24 mouse cellular contexts compared by ENCODE assay signal in genomic region chr17:28116335-28116734, GRCm38 (mm10). TPM values are rescaled to one million over a fixed set of nuclear protein-coding genes. Genes with fewer than 3 reads are reported as not detected.
A peak's percentile ranks its signal among the peaks of the same experiment; 100 is the strongest.
DNase-seq lines count a peak whose midpoint lies in the region; ATAC-seq and TF ChIP-seq lines count a peak whose summit lies in the region.
"Had no signal": no experiment of that assay in that cellular context is flagged by ENCODE, and none has a peak within 500 bp of the region (broad histone marks: within the 10 kb centered on the region; RNA-seq: fewer than 3 reads in every experiment).

No protein-coding gene starts in this region.

- no peak overlapping the region for H3K4me2 ChIP-seq in forebrain, embryonic 11.5 days (ENCODE audit: low read depth, low read length, severe bottlenecking)
- H3K4me2 ChIP-seq in forebrain, embryonic 16.5 days (ENCODE audit: low read length), result no peak overlapping the region
- no peak overlapping the region for H3K4me2 ChIP-seq in forebrain, embryonic 12.5 days
- H3K4me2 ChIP-seq in hindbrain, embryonic 15.5 days, result no peak overlapping the region
- H3K4me2 ChIP-seq in midbrain, embryonic 16.5 days (ENCODE audit: low read length), result no peak overlapping the region
- H3K4me2 ChIP-seq: embryonic facial prominence, embryonic 12.5 days; heart, embryonic 15.5 days; liver, embryonic 12.5 days; lung, embryonic 15.5 days; stomach, embryonic 15.5 days had no signal

- WGBS in forebrain, embryonic 11.5 days, result 47% methylated on average over 9 of the region's 9 CpGs
- 10% methylated on average over 9 of the region's 9 CpGs for WGBS in forebrain, embryonic 16.5 days
- WGBS in forebrain, embryonic 12.5 days, result 34% methylated on average over 9 of the region's 9 CpGs
- WGBS in hindbrain, embryonic 15.5 days, result 34% methylated on average over 9 of the region's 9 CpGs
- WGBS in midbrain, embryonic 16.5 days, result 26% methylated on average over 9 of the region's 9 CpGs
- 88% methylated on average over 9 of the region's 9 CpGs for WGBS in lung, adult 2 months

- no peak for TF ChIP-seq CTCF in lung, adult 2 months (IDR thresholded peaks at IDR 0.05; ENCODE audit: insufficient read depth, low read length)

- H3K9ac ChIP-seq in forebrain, embryonic 11.5 days (ENCODE audit: low read length), result no peak overlapping the region
- no peak overlapping the region for H3K9ac ChIP-seq in forebrain, embryonic 16.5 days (replicated peaks; ENCODE audit: low read depth, low read length)
- no peak overlapping the region for H3K9ac ChIP-seq in forebrain, embryonic 12.5 days
- no peak overlapping the region for H3K9ac ChIP-seq in hindbrain, embryonic 15.5 days
- no peak overlapping the region for H3K9ac ChIP-seq in midbrain, embryonic 16.5 days (ENCODE audit: low read depth, low read length)
- H3K9ac ChIP-seq: embryonic facial prominence, embryonic 12.5 days; heart, embryonic 15.5 days; liver, embryonic 12.5 days; lung, embryonic 15.5 days; stomach, embryonic 15.5 days had no signal

- DNase-seq in forebrain, embryonic 11.5 days (ENCODE audit: low spot score), result no peak
- no peak for DNase-seq in lung, adult 2 months
- no peak for DNase-seq in cerebellum, adult 18-20 months
- DNase-seq in c-Kit-positive CD71-positive TER-119-positive erythroid progenitor cells, embryonic 14.5 days (ENCODE audit: low spot score), result no peak
- DNase-seq: adrenal gland, postnatal 14 days; cerebellum, adult 8-10 months; gastrocnemius, postnatal 14 days; heart, adult 2 months; heart, postnatal 4 days; lung, postnatal 4 days; thymus, adult 18-20 months had no signal

- ATAC-seq in forebrain, embryonic 11.5 days (replicated peaks; ENCODE audit: low FRiP score), result 0 out of 2 replicates have a peak, but pooled peaks have one; percentile 21
- ATAC-seq in forebrain, embryonic 16.5 days, result no peak
- ATAC-seq in forebrain, embryonic 12.5 days (ENCODE audit: low FRiP score), result 0 out of 2 replicates have a peak, but pooled peaks have one; percentile 27
- peak; percentile 51; the same call in 1 of the 2 replicates for ATAC-seq in hindbrain, embryonic 15.5 days (ENCODE audit: low FRiP score, low read depth)
- ATAC-seq in midbrain, embryonic 16.5 days, result peak; percentile 45; the same call in 1 of the 2 replicates
- ATAC-seq: CD4-positive, CD25-positive, alpha-beta regulatory T cell, adult 4 months; intestine, postnatal 0 days; liver, embryonic 12.5 days had no signal

- no peak overlapping the region for H3K4me3 ChIP-seq in forebrain, embryonic 11.5 days (ENCODE audit: low read depth, low read length)
- H3K4me3 ChIP-seq in forebrain, embryonic 16.5 days (replicated peaks; ENCODE audit: low read length), result no peak overlapping the region
- no peak overlapping the region for H3K4me3 ChIP-seq in forebrain, embryonic 12.5 days (replicated peaks)
- no peak overlapping the region for H3K4me3 ChIP-seq in hindbrain, embryonic 15.5 days
- no peak overlapping the region for H3K4me3 ChIP-seq in midbrain, embryonic 16.5 days (ENCODE audit: low read depth, low read length)
- H3K4me3 ChIP-seq in lung, adult 2 months (replicated peaks; ENCODE audit: extremely low read depth, low read depth, low read length), result no peak overlapping the region
- H3K4me3 ChIP-seq: embryonic facial prominence, embryonic 12.5 days; erythroblast, embryonic 14.5 days; heart, adult 2 months; heart, embryonic 15.5 days; liver, embryonic 12.5 days; lung, embryonic 15.5 days; stomach, embryonic 15.5 days had no signal

- no peaks in the 10 kb centered on the region for H3K36me3 ChIP-seq in forebrain, embryonic 11.5 days (ENCODE audit: control insufficient read depth, insufficient read depth, low read length)
- no peaks in the 10 kb centered on the region for H3K36me3 ChIP-seq in forebrain, embryonic 16.5 days (ENCODE audit: control insufficient read depth, insufficient read depth)
- no peaks in the 10 kb centered on the region for H3K36me3 ChIP-seq in forebrain, embryonic 12.5 days (replicated peaks)
- no peaks in the 10 kb centered on the region for H3K36me3 ChIP-seq in hindbrain, embryonic 15.5 days
- no peaks in the 10 kb centered on the region for H3K36me3 ChIP-seq in midbrain, embryonic 16.5 days (ENCODE audit: control insufficient read depth, insufficient read depth, low read length)
- H3K36me3 ChIP-seq: embryonic facial prominence, embryonic 12.5 days; G1E; heart, embryonic 15.5 days; liver, embryonic 12.5 days; lung, embryonic 15.5 days; stomach, embryonic 15.5 days had no signal

- H3K9me3 ChIP-seq in forebrain, embryonic 11.5 days (ENCODE audit: control insufficient read depth, low read length), result no peaks in the 10 kb centered on the region
- 0 out of 2 replicates have a peak, but pooled peaks cover 4% of the 10 kb centered on the region for H3K9me3 ChIP-seq in forebrain, embryonic 16.5 days (ENCODE audit: control insufficient read depth, low read length)
- no peaks in the 10 kb centered on the region for H3K9me3 ChIP-seq in forebrain, embryonic 12.5 days
- H3K9me3 ChIP-seq in hindbrain, embryonic 15.5 days, result no peaks in the 10 kb centered on the region
- no peaks in the 10 kb centered on the region for H3K9me3 ChIP-seq in midbrain, embryonic 16.5 days (replicated peaks; ENCODE audit: control insufficient read depth, low read length, poor library complexity, severe bottlenecking)
- H3K9me3 ChIP-seq: embryonic facial prominence, embryonic 12.5 days; heart, embryonic 15.5 days; liver, embryonic 12.5 days; lung, embryonic 15.5 days; stomach, embryonic 15.5 days had no signal

- H3K4me1 ChIP-seq in forebrain, embryonic 11.5 days (replicated peaks; ENCODE audit: control insufficient read depth, insufficient read depth, low read length), result peaks cover 4% of the 10 kb centered on the region; the same call in 1 of the 2 replicates
- no peaks in the 10 kb centered on the region for H3K4me1 ChIP-seq in forebrain, embryonic 16.5 days (replicated peaks; ENCODE audit: control insufficient read depth, insufficient read depth, low read length)
- H3K4me1 ChIP-seq in forebrain, embryonic 12.5 days, result peaks cover 14% of the 10 kb centered on the region
- no peaks in the 10 kb centered on the region for H3K4me1 ChIP-seq in hindbrain, embryonic 15.5 days (replicated peaks)
- no peaks in the 10 kb centered on the region for H3K4me1 ChIP-seq in midbrain, embryonic 16.5 days (ENCODE audit: control insufficient read depth, insufficient read depth, low read length)
- H3K4me1 ChIP-seq in lung, adult 2 months (ENCODE audit: control insufficient read depth, insufficient read depth, low read length), result no peaks in the 10 kb centered on the region
- H3K4me1 ChIP-seq: liver, embryonic 12.5 days; lung, embryonic 15.5 days; stomach, embryonic 15.5 days had no signal

- H3K27ac ChIP-seq in forebrain, embryonic 11.5 days (ENCODE audit: low read depth, low read length), result peak overlapping the region; percentile 7; the same call in 1 of the 2 replicates
- no peak overlapping the region for H3K27ac ChIP-seq in forebrain, embryonic 16.5 days (ENCODE audit: low read length)
- H3K27ac ChIP-seq in forebrain, embryonic 12.5 days, result peak overlapping the region; percentile 71
- H3K27ac ChIP-seq in hindbrain, embryonic 15.5 days (replicated peaks), result no peak overlapping the region
- H3K27ac ChIP-seq in midbrain, embryonic 16.5 days (ENCODE audit: low read length), result no peak overlapping the region
- H3K27ac ChIP-seq: embryonic facial prominence, embryonic 12.5 days; heart, adult 2 months; heart, embryonic 15.5 days; liver, embryonic 12.5 days; lung, embryonic 15.5 days; stomach, embryonic 15.5 days had no signal

- TF ChIP-seq POLR2A in lung, adult 2 months (IDR thresholded peaks at IDR 0.05; ENCODE audit: borderline replicate concordance, extremely low read depth, low read depth, low read length), result no peak

- H3K27me3 ChIP-seq in forebrain, embryonic 11.5 days (ENCODE audit: control insufficient read depth, insufficient read depth, low read length), result no peaks in the 10 kb centered on the region
- H3K27me3 ChIP-seq in forebrain, embryonic 16.5 days (replicated peaks; ENCODE audit: control insufficient read depth, insufficient read depth, low read length), result no peaks in the 10 kb centered on the region
- no peaks in the 10 kb centered on the region for H3K27me3 ChIP-seq in forebrain, embryonic 12.5 days
- no peaks in the 10 kb centered on the region for H3K27me3 ChIP-seq in hindbrain, embryonic 15.5 days
- no peaks in the 10 kb centered on the region for H3K27me3 ChIP-seq in midbrain, embryonic 16.5 days (ENCODE audit: control insufficient read depth, insufficient read depth, low read depth, low read length)
- H3K27me3 ChIP-seq: embryonic facial prominence, embryonic 12.5 days; heart, embryonic 15.5 days; lung, embryonic 15.5 days; stomach, embryonic 15.5 days had no signal

RNA-seq across cellular contexts. Expression of gene Scube3, which starts 25.6 kb away (rescaled TPM):
- polyA plus RNA-seq in forebrain, embryonic 11.5 days (2014; fragmentation: Nextera tagmentation; extraction: Ambion mirVana), result 10.5 and 12.4 TPM in 2 replicates
- 4.7 and 4.9 TPM in 2 replicates for polyA plus RNA-seq in forebrain, embryonic 16.5 days (2015; fragmentation: Nextera tagmentation; extraction: Ambion mirVana)
- 6.9 and 7.0 TPM in 2 replicates for polyA plus RNA-seq in forebrain, embryonic 12.5 days (2016; fragmentation: Nextera tagmentation; extraction: Ambion mirVana)
- 3.7 and 4.4 TPM in 2 replicates for polyA plus RNA-seq in hindbrain, embryonic 15.5 days (2015; fragmentation: Nextera tagmentation; extraction: Ambion mirVana)
- polyA plus RNA-seq in midbrain, embryonic 16.5 days (2015; fragmentation: Nextera tagmentation; extraction: Ambion mirVana), result 5.4 and 5.8 TPM in 2 replicates
- 3.1 and 3.6 TPM in 2 replicates for polyA plus RNA-seq in lung, adult 2 months (2012; rRNA removed)
- polyA plus RNA-seq: CD4-positive, CD25-positive, alpha-beta regulatory T cell, adult 4 months; erythroblast, embryonic 14.5 days; G1E had no signal

RNA-seq across cellular contexts. Expression of gene Tcp11, which starts 35.9 kb away (rescaled TPM):
- polyA plus RNA-seq in forebrain, embryonic 11.5 days (2014; fragmentation: Nextera tagmentation; extraction: Ambion mirVana), result 0.39 and 1.0 TPM in 2 replicates
- 1.7 and 1.8 TPM in 2 replicates for polyA plus RNA-seq in forebrain, embryonic 16.5 days (2015; fragmentation: Nextera tagmentation; extraction: Ambion mirVana)
- polyA plus RNA-seq in forebrain, embryonic 12.5 days (2016; fragmentation: Nextera tagmentation; extraction: Ambion mirVana), result 1.1 and 1.6 TPM in 2 replicates
- polyA plus RNA-seq in hindbrain, embryonic 15.5 days (2015; fragmentation: Nextera tagmentation; extraction: Ambion mirVana), result 1.5 TPM in 2 replicates
- polyA plus RNA-seq in midbrain, embryonic 16.5 days (2015; fragmentation: Nextera tagmentation; extraction: Ambion mirVana), result 2.0 TPM in 2 replicates
- 13.4 and 16.9 TPM in 2 replicates for polyA plus RNA-seq in lung, adult 2 months (2012; rRNA removed)
- polyA plus RNA-seq: erythroblast, embryonic 14.5 days; G1E had no signal

Comparison
In these comparisons a context has a peak if more than half of its experiments do, and no peak if none do; other contexts are left out.
1. H3K27ac ChIP-seq: peak in forebrain, embryonic 11.5 days (single experiment) and forebrain, embryonic 12.5 days (single experiment); none in forebrain, embryonic 16.5 days (single experiment), hindbrain, embryonic 15.5 days (single experiment) and midbrain, embryonic 16.5 days (single experiment).